Mouse (Mus musculus): ENCODE measurements around the gene Tsc2.

GRCm38 (mm10) chr17:24551050-24551444, 81.4 kb downstream of the Tsc2 start:
- TF ChIP-seq CTCF (conservative IDR thresholded peaks at IDR 0.05; ENCODE audit: insufficient read depth, insufficient read length, low read depth, low read length), result no peak
- TF ChIP-seq POLR2A (IDR thresholded peaks at IDR 0.05; ENCODE audit: low read depth, low read length), result no peak

Measured in kidney, adult 2 months (tissue).